ENCODE assay signal across 8 mouse cellular contexts in genomic region chr5:115476107-115476727, GRCm38 (mm10). TPM values are rescaled to one million over a fixed set of nuclear protein-coding genes. Genes with fewer than 3 reads are reported as not detected.
DNase-seq lines count a peak whose midpoint lies in the region; ATAC-seq lines count a peak whose summit lies in the region.

No protein-coding gene starts in this region.

- no peak for ATAC-seq in heart, embryonic 16.5 days (replicated peaks; ENCODE audit: extremely low read depth, insufficient read depth, low FRiP score)
- peak; percentile 25; the same call in 1 of the 2 replicates for ATAC-seq in hindbrain, embryonic 11.5 days (ENCODE audit: low FRiP score)
- ATAC-seq in midbrain, embryonic 11.5 days (ENCODE audit: low FRiP score): peak; percentile 52; the same call in 1 of the 2 replicates

- H3K4me1 ChIP-seq in heart, embryonic 16.5 days (ENCODE audit: control insufficient read depth, insufficient read depth, low read length): peaks cover 5% of the 10 kb centered on the region
- H3K4me1 ChIP-seq in brown adipose tissue, adult 24 weeks (ENCODE audit: control insufficient read depth, insufficient read depth, insufficient read length, low read length): no peaks in the 10 kb centered on the region
- no peaks in the 10 kb centered on the region; the same call in none of the 2 replicates for H3K4me1 ChIP-seq in hindbrain, embryonic 11.5 days (replicated peaks; ENCODE audit: control insufficient read depth, insufficient read depth, low read length)
- peaks cover 5% of the 10 kb centered on the region for H3K4me1 ChIP-seq in midbrain, embryonic 11.5 days (ENCODE audit: control insufficient read depth, insufficient read depth, low read length)

- H3K36me3 ChIP-seq in heart, embryonic 16.5 days (ENCODE audit: control insufficient read depth, insufficient read depth): peaks cover 10% of the 10 kb centered on the region; the same call in 1 of the 2 replicates
- no peaks in the 10 kb centered on the region for H3K36me3 ChIP-seq in hindbrain, embryonic 11.5 days (ENCODE audit: control insufficient read depth, insufficient read depth, low read length)
- H3K36me3 ChIP-seq in midbrain, embryonic 11.5 days (ENCODE audit: control insufficient read depth, insufficient read depth, low read length): no peaks in the 10 kb centered on the region

- H3K9ac ChIP-seq in heart, embryonic 16.5 days (ENCODE audit: low read length): peak overlapping the region; percentile 65
- H3K9ac ChIP-seq in hindbrain, embryonic 11.5 days (ENCODE audit: low read depth, low read length): peak overlapping the region; percentile 17; the same call in 1 of the 2 replicates
- H3K9ac ChIP-seq in midbrain, embryonic 11.5 days (ENCODE audit: low read length): 0 out of 2 replicates have a peak overlapping the region, but pooled peaks have one; percentile 6

- 38% methylated on average over 12 of the region's 12 CpGs for WGBS in heart, embryonic 16.5 days
- 26% methylated on average over 12 of the region's 12 CpGs for WGBS in hindbrain, embryonic 11.5 days
- WGBS in midbrain, embryonic 11.5 days: 31% methylated on average over 12 of the region's 12 CpGs

- no peak overlapping the region for H3K27ac ChIP-seq in heart, embryonic 16.5 days (ENCODE audit: low read length)
- no peak overlapping the region for H3K27ac ChIP-seq in brown adipose tissue, adult 24 weeks (replicated peaks; ENCODE audit: low read depth, low read length)
- H3K27ac ChIP-seq in hindbrain, embryonic 11.5 days (ENCODE audit: low read depth, low read length): no peak overlapping the region
- H3K27ac ChIP-seq in midbrain, embryonic 11.5 days (ENCODE audit: low read depth, low read length): no peak overlapping the region

- no peaks in the 10 kb centered on the region for H3K9me3 ChIP-seq in heart, embryonic 16.5 days (replicated peaks; ENCODE audit: control insufficient read depth, low read length)
- no peaks in the 10 kb centered on the region for H3K9me3 ChIP-seq in hindbrain, embryonic 11.5 days (ENCODE audit: control insufficient read depth, low read length)
- no peaks in the 10 kb centered on the region for H3K9me3 ChIP-seq in midbrain, embryonic 11.5 days (ENCODE audit: control insufficient read depth, low read length)

- no peaks in the 10 kb centered on the region for H3K27me3 ChIP-seq in heart, embryonic 16.5 days (ENCODE audit: control insufficient read depth, insufficient read depth, low read length)
- peaks cover 10% of the 10 kb centered on the region for H3K27me3 ChIP-seq in hindbrain, embryonic 11.5 days (ENCODE audit: control insufficient read depth, insufficient read depth, low read length)
- H3K27me3 ChIP-seq in midbrain, embryonic 11.5 days (ENCODE audit: control insufficient read depth, insufficient read depth, low read length): peaks cover 10% of the 10 kb centered on the region

- peak overlapping the region; percentile 50 for H3K4me3 ChIP-seq in heart, embryonic 16.5 days (ENCODE audit: low read length)
- peak overlapping the region; percentile 47 for H3K4me3 ChIP-seq in brown adipose tissue, adult 24 weeks (ENCODE audit: insufficient read depth, low read depth, low read length)
- peak overlapping the region; percentile 17; the same call in 1 of the 2 replicates for H3K4me3 ChIP-seq in hindbrain, embryonic 11.5 days (ENCODE audit: low read depth, low read length)
- peak overlapping the region; percentile 22; the same call in 1 of the 2 replicates for H3K4me3 ChIP-seq in midbrain, embryonic 11.5 days (ENCODE audit: low read depth, low read length)

- peak overlapping the region; percentile 72 for H3K4me2 ChIP-seq in heart, embryonic 16.5 days (ENCODE audit: low read depth, low read length)
- peak overlapping the region; percentile 37 for H3K4me2 ChIP-seq in hindbrain, embryonic 11.5 days (replicated peaks; ENCODE audit: low read depth, low read length)
- peak overlapping the region; percentile 39 for H3K4me2 ChIP-seq in midbrain, embryonic 11.5 days

- DNase-seq in heart, adult 18-20 months: no peak
- no peak for DNase-seq in hindbrain, embryonic 11.5 days (ENCODE audit: low spot score)
- peak; percentile 87 for DNase-seq in midbrain, embryonic 11.5 days (ENCODE audit: low spot score, missing footprints)
- no peak for DNase-seq in spleen, adult 12 weeks (ENCODE audit: low spot score)
- no peak for DNase-seq in thymus, postnatal 25 days
- DNase-seq in T-cell, adult 2 months (ENCODE audit: low spot score): no peak

RNA-seq across cellular contexts. Expression of gene Sirt4, which starts 8.3 kb away (rescaled TPM):
- polyA plus RNA-seq in heart, embryonic 16.5 days (2015; fragmentation: Nextera tagmentation; extraction: Ambion mirVana): 18.7 and 24.0 TPM in 2 replicates
- 10 to 100 TPM; 13.6 to 19.5 TPM for total RNA-seq in heart, adult 18-20 months (2021)
- 11.4 and 18.4 TPM in 2 replicates for polyA plus RNA-seq in brown adipose tissue, adult 24 weeks (2012; ENCODE audit: insufficient read depth, insufficient read length, missing spikeins)
- 21.3 and 23.1 TPM in 2 replicates for polyA plus RNA-seq in hindbrain, embryonic 11.5 days (2014; fragmentation: Nextera tagmentation; extraction: Ambion mirVana)
- 16.2 and 18.9 TPM in 2 replicates for polyA plus RNA-seq in midbrain, embryonic 11.5 days (2014; fragmentation: Nextera tagmentation; extraction: Ambion mirVana)

RNA-seq across cellular contexts. Expression of gene Pla2g1b, which starts 10.2 kb away (rescaled TPM):
- 0.46 and 0.92 TPM in 2 replicates for polyA plus RNA-seq in heart, embryonic 16.5 days (2015; fragmentation: Nextera tagmentation; extraction: Ambion mirVana)
- total RNA-seq in heart, adult 18-20 months (2021): not detected
- not detected in 2 replicates for polyA plus RNA-seq in brown adipose tissue, adult 24 weeks (2012; ENCODE audit: insufficient read depth, insufficient read length, missing spikeins)
- polyA plus RNA-seq in hindbrain, embryonic 11.5 days (2014; fragmentation: Nextera tagmentation; extraction: Ambion mirVana): 0.56 and 1.1 TPM in 2 replicates
- not detected in 2 replicates for polyA plus RNA-seq in midbrain, embryonic 11.5 days (2014; fragmentation: Nextera tagmentation; extraction: Ambion mirVana)

RNA-seq across cellular contexts. Expression of gene Pxn, which starts 30.3 kb away (rescaled TPM):
- polyA plus RNA-seq in heart, embryonic 16.5 days (2015; fragmentation: Nextera tagmentation; extraction: Ambion mirVana): 39.1 and 40.6 TPM in 2 replicates
- 10 to 100 TPM; 34.0 to 35.1 TPM for total RNA-seq in heart, adult 18-20 months (2021)
- polyA plus RNA-seq in brown adipose tissue, adult 24 weeks (2012; ENCODE audit: insufficient read depth, insufficient read length, missing spikeins): 10.6 and 12.2 TPM in 2 replicates
- 9.0 and 10.1 TPM in 2 replicates for polyA plus RNA-seq in hindbrain, embryonic 11.5 days (2014; fragmentation: Nextera tagmentation; extraction: Ambion mirVana)
- polyA plus RNA-seq in midbrain, embryonic 11.5 days (2014; fragmentation: Nextera tagmentation; extraction: Ambion mirVana): 7.3 and 7.7 TPM in 2 replicates

RNA-seq across cellular contexts. Expression of gene Msi1, which starts 46.8 kb away (rescaled TPM):
- 1.1 and 1.8 TPM in 2 replicates for polyA plus RNA-seq in heart, embryonic 16.5 days (2015; fragmentation: Nextera tagmentation; extraction: Ambion mirVana)
- under 1 TPM; 0.40 to 0.67 TPM for total RNA-seq in heart, adult 18-20 months (2021)
- 1.1 TPM in 1 of 2 replicates, not detected in the other for polyA plus RNA-seq in brown adipose tissue, adult 24 weeks (2012; ENCODE audit: insufficient read depth, insufficient read length, missing spikeins)
- polyA plus RNA-seq in hindbrain, embryonic 11.5 days (2014; fragmentation: Nextera tagmentation; extraction: Ambion mirVana): 136 and 141 TPM in 2 replicates
- polyA plus RNA-seq in midbrain, embryonic 11.5 days (2014; fragmentation: Nextera tagmentation; extraction: Ambion mirVana): 199 and 227 TPM in 2 replicates

Comparison
In these comparisons a context has a peak if more than half of its experiments do, and no peak if none do; other contexts are left out.
1. H3K9ac ChIP-seq: peak in every context shown above with its lines; median percentile 65 in heart, embryonic 16.5 days; 17 in hindbrain, embryonic 11.5 days; 6 in midbrain, embryonic 11.5 days.